Mouse (Mus musculus): ENCODE data around the gene Col6a1. TPM values are rescaled to one million over a fixed set of nuclear protein-coding genes. Genes with fewer than 3 reads are reported as not detected.

The Col6a1 gene
- total RNA-seq, 1 experiment = 4.9 TPM

DNA sequence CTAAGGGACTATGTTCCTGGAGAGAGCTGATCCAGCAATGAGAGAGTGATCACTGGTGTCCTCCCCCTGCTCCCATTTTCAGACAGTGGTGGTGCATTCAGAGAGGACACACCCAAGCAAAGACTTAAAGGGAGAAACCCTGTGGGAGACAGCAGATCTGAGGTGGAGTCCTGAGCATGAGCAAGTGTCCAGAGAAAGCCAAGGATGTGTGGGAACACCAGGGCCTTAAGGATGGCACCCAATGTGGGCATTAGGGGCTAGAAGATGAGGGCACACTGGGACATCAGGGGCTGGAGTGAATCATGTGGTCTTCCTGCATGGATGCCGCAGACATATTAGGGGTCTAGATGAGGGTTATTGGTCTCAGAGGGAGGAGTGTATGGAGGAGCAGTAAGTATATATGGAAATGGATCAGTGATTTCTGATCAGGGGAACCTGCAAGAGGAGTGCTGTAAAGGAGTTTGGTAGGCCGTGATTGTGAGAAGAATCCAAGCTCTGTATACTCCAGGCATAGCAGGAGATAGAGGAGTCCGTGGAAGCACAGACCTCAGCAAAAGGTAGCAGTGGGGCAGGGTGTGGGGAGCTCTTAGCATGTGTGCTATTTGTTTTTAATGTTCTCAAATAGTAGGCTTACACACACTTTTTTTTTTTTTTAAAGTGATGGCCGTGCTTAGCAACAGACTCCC, 57.6 kb downstream of the Col6a1 start:
- Histone ChIP-seq H3K4me1 (ENCODE audit: control insufficient read depth in 2 of 2, insufficient read depth in 2 of 2, low read length in 2 of 2, poor library complexity in 1 of 2) (no peaks in the 10 kb centered on the region), H3K9me3 (ENCODE audit: control insufficient read depth, insufficient read depth, low read depth, low read length) (no peaks in the 10 kb centered on the region), H3K27ac (ENCODE audit: insufficient read depth, low read depth, low read length, poor library complexity, severe bottlenecking) (no peak overlapping the region), H3K36me3 (ENCODE audit: control insufficient read depth, insufficient read depth, low read length, poor library complexity, severe bottlenecking) (no peaks in the 10 kb centered on the region), H3K9ac (ENCODE audit: insufficient read depth, low read depth, low read length, poor library complexity, severe bottlenecking) (no peak overlapping the region), H3K4me3 (ENCODE audit: insufficient read depth in 1 of 2, low read depth in 1 of 2, low read length in 2 of 2, poor library complexity in 1 of 2, severe bottlenecking in 1 of 2) (no peak overlapping the region)
- in situ Hi-C loops (cut with MboI; ENCODE audit: low sequenced_read_pairs in 2 of 2, unreplicated experiment in 2 of 2) = no loop called here
- no peak for DNase-seq (ENCODE audit: low read depth, low spot score)
- TF ChIP-seq HCFC1 (IDR thresholded peaks at IDR 0.05; ENCODE audit: borderline replicate concordance, insufficient read depth, low read length) (no peak), CHD2 (IDR thresholded peaks at IDR 0.05; ENCODE audit: low read depth, low read length) (no peak), ZC3H11A (IDR thresholded peaks at IDR 0.05; ENCODE audit: borderline replicate concordance, low read depth, low read length) (no peak), MAFK (IDR thresholded peaks at IDR 0.05; ENCODE audit: insufficient read depth, low read depth, low read length) (no peak), ZNF384 (IDR thresholded peaks at IDR 0.05; ENCODE audit: low read depth, low read length) (no peak)

DNA sequence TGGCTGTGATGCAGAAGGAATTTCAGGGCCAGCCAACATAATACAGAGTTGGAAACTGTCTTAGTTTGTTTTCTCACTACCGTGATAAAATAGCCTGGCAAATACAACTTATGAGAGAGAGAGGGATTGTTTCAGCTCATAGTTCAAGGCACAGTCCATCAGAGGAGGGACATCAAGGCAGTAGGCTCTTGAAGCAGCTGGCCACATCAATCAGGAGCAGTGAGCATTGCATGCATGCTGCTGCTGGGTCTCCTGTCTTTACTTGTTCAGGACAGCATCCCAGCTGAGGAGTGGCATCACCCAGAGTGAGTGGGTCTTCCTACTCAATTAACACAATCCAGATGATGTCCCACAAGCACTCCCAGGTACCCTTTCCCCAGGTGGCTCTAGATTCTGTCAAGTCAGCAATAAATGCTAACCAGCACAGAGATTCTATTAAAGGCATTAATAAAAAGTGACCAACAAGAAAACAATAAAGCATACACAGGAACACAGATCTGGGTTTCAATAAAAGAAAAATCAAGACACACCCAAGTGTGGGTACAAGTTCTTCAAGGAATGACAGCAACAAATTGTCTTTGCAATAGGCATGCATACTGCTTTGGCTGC, 58.7 kb downstream of the Col6a1 start:
- in situ Hi-C loops (cut with MboI; ENCODE audit: low sequenced_read_pairs in 2 of 2, unreplicated experiment in 2 of 2) = no loop called here
- no peak for DNase-seq (ENCODE audit: low read depth, low spot score)

DNA sequence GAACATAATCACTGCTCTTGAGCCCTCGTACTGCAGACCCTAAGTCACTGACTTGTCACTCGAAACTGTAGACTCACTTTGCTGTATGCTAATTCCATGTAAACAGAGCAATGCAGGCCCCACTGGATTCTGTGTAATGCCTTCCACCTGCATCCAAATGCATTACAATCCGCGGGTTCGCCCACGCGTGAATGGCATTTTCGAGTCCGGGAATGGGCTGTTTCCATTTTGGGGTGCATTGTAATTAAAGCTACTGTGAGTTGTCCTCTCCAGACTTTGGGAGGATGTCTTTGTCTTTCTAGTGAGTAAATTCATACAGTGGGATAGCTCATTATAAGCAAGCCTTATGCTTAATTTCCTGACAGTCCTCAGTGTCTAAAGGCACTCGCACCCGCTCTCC, 60.4 kb downstream of the Col6a1 start:
- no peak for DNase-seq (ENCODE audit: low read depth, low spot score)
- in situ Hi-C loops (cut with MboI; ENCODE audit: low sequenced_read_pairs in 2 of 2, unreplicated experiment in 2 of 2) = no loop called here
- Histone ChIP-seq H3K9me3 (ENCODE audit: control insufficient read depth, insufficient read depth, low read depth, low read length) (no peaks in the 10 kb centered on the region), H3K4me1 (ENCODE audit: control insufficient read depth in 2 of 2, insufficient read depth in 2 of 2, low read length in 2 of 2, poor library complexity in 1 of 2) (no peaks in the 10 kb centered on the region), H3K36me3 (ENCODE audit: control insufficient read depth, insufficient read depth, low read length, poor library complexity, severe bottlenecking) (no peaks in the 10 kb centered on the region), H3K27ac (ENCODE audit: insufficient read depth, low read depth, low read length, poor library complexity, severe bottlenecking) (no peak overlapping the region), H3K4me3 (ENCODE audit: insufficient read depth in 1 of 2, low read depth in 1 of 2, low read length in 2 of 2, poor library complexity in 1 of 2, severe bottlenecking in 1 of 2) (no peak overlapping the region), H3K9ac (ENCODE audit: insufficient read depth, low read depth, low read length, poor library complexity, severe bottlenecking) (no peak overlapping the region)
- no peak for TF ChIP-seq ZC3H11A (IDR thresholded peaks at IDR 0.05; ENCODE audit: borderline replicate concordance, low read depth, low read length)
- no peak for TF ChIP-seq MAFK (IDR thresholded peaks at IDR 0.05; ENCODE audit: insufficient read depth, low read depth, low read length)

More for the DNA sequence above, 58.7 kb downstream of the Col6a1 start:
- H3K9ac ChIP-seq (ENCODE audit: insufficient read depth, low read depth, low read length, poor library complexity, severe bottlenecking) = no peak overlapping the region
- TF ChIP-seq CHD2 (IDR thresholded peaks at IDR 0.05; ENCODE audit: low read depth, low read length) = no peak
- TF ChIP-seq ZNF384 (IDR thresholded peaks at IDR 0.05; ENCODE audit: low read depth, low read length) = no peak
- peak; percentile 81 for TF ChIP-seq MAFK (IDR thresholded peaks at IDR 0.05; ENCODE audit: insufficient read depth, low read depth, low read length)
- no peak for TF ChIP-seq ZC3H11A (IDR thresholded peaks at IDR 0.05; ENCODE audit: borderline replicate concordance, low read depth, low read length)
- TF ChIP-seq HCFC1 (IDR thresholded peaks at IDR 0.05; ENCODE audit: borderline replicate concordance, insufficient read depth, low read length) = no peak
- no peaks in the 10 kb centered on the region for H3K9me3 ChIP-seq (ENCODE audit: control insufficient read depth, insufficient read depth, low read depth, low read length)
- H3K4me1 ChIP-seq (ENCODE audit: control insufficient read depth in 2 of 2, insufficient read depth in 2 of 2, low read length in 2 of 2, poor library complexity in 1 of 2) = no peaks in the 10 kb centered on the region
- H3K4me3 ChIP-seq (ENCODE audit: insufficient read depth in 1 of 2, low read depth in 1 of 2, low read length in 2 of 2, poor library complexity in 1 of 2, severe bottlenecking in 1 of 2) = no peak overlapping the region
- H3K27ac ChIP-seq (ENCODE audit: insufficient read depth, low read depth, low read length, poor library complexity, severe bottlenecking) = no peak overlapping the region
- H3K36me3 ChIP-seq (ENCODE audit: control insufficient read depth, insufficient read depth, low read length, poor library complexity, severe bottlenecking) = no peaks in the 10 kb centered on the region

DNA sequence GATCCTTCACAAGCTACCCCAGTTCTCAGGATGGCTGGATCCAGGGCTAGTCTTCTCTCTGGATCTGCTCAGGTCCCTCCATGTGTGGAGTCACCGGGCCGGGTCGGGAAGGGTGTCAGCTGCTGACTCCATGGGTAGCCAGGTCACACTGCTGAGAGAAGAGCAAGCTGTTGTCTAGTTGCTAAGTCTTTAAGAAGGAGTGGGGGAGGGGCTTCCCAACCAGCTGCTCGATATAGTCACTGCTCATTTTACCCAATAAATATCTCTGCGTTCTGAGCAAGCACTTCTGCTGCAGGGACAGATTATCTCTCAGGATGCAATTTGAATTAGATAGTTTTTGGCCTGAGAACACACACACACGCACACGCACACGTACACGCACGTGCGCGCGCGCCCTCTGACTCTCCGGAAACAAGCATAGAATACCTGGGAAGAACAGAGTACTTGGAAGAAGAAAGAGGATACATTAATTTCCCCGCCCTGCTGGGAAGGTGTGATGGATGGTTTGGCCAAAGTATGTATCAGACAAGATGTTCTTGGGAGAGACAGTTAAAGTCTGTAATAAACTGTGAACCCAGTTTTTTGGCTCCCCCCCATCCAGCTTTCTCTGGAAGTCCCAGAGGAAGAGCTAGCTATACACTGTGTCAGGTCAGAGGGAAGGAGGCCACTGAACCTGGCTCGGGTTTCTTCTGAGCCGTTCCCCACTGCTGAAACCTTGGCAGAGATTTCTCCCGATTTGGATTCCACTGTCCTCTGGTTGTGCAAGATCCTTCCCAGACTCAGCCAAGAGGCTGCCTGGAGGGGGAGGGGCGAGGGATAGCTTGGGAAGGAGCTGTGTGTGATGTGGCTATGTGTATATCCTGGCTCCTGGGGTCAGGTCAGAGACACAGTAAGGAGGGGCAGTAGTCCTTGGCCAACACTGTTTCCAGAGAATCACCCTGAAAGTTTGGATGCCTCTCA, 61.5 kb downstream of the Col6a1 start:
- Histone ChIP-seq H3K9ac (ENCODE audit: insufficient read depth, low read depth, low read length, poor library complexity, severe bottlenecking) (no peak overlapping the region), H3K36me3 (ENCODE audit: control insufficient read depth, insufficient read depth, low read length, poor library complexity, severe bottlenecking) (no peaks in the 10 kb centered on the region), H3K27ac (ENCODE audit: insufficient read depth, low read depth, low read length, poor library complexity, severe bottlenecking) (no peak overlapping the region), H3K4me3 (ENCODE audit: insufficient read depth in 1 of 2, low read depth in 1 of 2, low read length in 2 of 2, poor library complexity in 1 of 2, severe bottlenecking in 1 of 2) (no peak overlapping the region), H3K9me3 (ENCODE audit: control insufficient read depth, insufficient read depth, low read depth, low read length) (no peaks in the 10 kb centered on the region), H3K4me1 (ENCODE audit: control insufficient read depth in 2 of 2, insufficient read depth in 2 of 2, low read length in 2 of 2, poor library complexity in 1 of 2) (no peaks in the 10 kb centered on the region)
- DNase-seq (ENCODE audit: low read depth, low spot score) = peak; percentile 1
- in situ Hi-C loops (cut with MboI; ENCODE audit: low sequenced_read_pairs in 2 of 2, unreplicated experiment in 2 of 2) = no loop called here
- TF ChIP-seq ZNF384 (IDR thresholded peaks at IDR 0.05; ENCODE audit: low read depth, low read length) (no peak), MAFK (IDR thresholded peaks at IDR 0.05; ENCODE audit: insufficient read depth, low read depth, low read length) (no peak), CHD2 (IDR thresholded peaks at IDR 0.05; ENCODE audit: low read depth, low read length) (no peak), HCFC1 (IDR thresholded peaks at IDR 0.05; ENCODE audit: borderline replicate concordance, insufficient read depth, low read length) (no peak), ZC3H11A (IDR thresholded peaks at IDR 0.05; ENCODE audit: borderline replicate concordance, low read depth, low read length) (no peak)

Other genes with a start within 250 kb of the Col6a1 start
- gene Lss, start 194.6 kb downstream of the Col6a1 start, total RNA-seq (2012; rRNA removed) = 35.6 and 47.2 TPM in 2 replicates
- not detected in 2 replicates for gene Spatc1l, start 163.9 kb downstream of the Col6a1 start, total RNA-seq (2012; rRNA removed)
- gene Ftcd, start 150.5 kb downstream of the Col6a1 start, total RNA-seq (2012; rRNA removed) = 0.16 TPM in 1 of 2 replicates, not detected in the other
- gene Col6a2, start 102.5 kb downstream of the Col6a1 start, total RNA-seq (2012; rRNA removed) = 1.2 and 1.3 TPM in 2 replicates
- 7.9 and 8.7 TPM in 2 replicates for gene Pcbp3, start 235.7 kb upstream of the Col6a1 start, total RNA-seq (2012; rRNA removed)